Mouse (Mus musculus): Measurements from ENCODE around the gene Ralbp1. TPM values are rescaled to one million over a fixed set of nuclear protein-coding genes. Genes with fewer than 3 reads are reported as not detected.

The Ralbp1 gene
- polyA plus RNA-seq, 1 experiment from 2014 or later, result 35.4 TPM

GRCm38 (mm10) chr17:65921975-65922374 lies 36.4 kb upstream of the Ralbp1 start:
- no peak for ATAC-seq (ENCODE audit: low read depth)
- H3K4me3 ChIP-seq (ENCODE audit: low read depth, low read length), result no peak overlapping the region
- peaks cover 2% of the 10 kb centered on the region for H3K36me3 ChIP-seq (ENCODE audit: control insufficient read depth, insufficient read depth)
- H3K27ac ChIP-seq (ENCODE audit: low read length), result no peak overlapping the region
- 76% methylated on average over 6 of the region's 6 CpGs for WGBS (ENCODE audit: insufficient replicate concordance)
- no peak overlapping the region for H3K4me2 ChIP-seq (ENCODE audit: low read depth, low read length)
- H3K9me3 ChIP-seq (replicated peaks; ENCODE audit: control insufficient read depth, low read length), result no peaks in the 10 kb centered on the region
- peaks cover 12% of the 10 kb centered on the region for H3K4me1 ChIP-seq (ENCODE audit: control insufficient read depth, low read depth, low read length)
- H3K27me3 ChIP-seq (ENCODE audit: control insufficient read depth, insufficient read depth, low read depth, low read length), result no peaks in the 10 kb centered on the region
- H3K9ac ChIP-seq (ENCODE audit: low read depth, low read length), result no peak overlapping the region

- peak; percentile 83 for ATAC-seq (ENCODE audit: low read depth)
- 36% methylated on average over 3 of the region's 3 CpGs for WGBS (ENCODE audit: insufficient replicate concordance)
Measured at GRCm38 (mm10) chr17:65919235-65919634, 33.6 kb upstream of the Ralbp1 start.

GRCm38 (mm10) chr17:65916135-65916668 lies 30.6 kb upstream of the Ralbp1 start:
- Histone ChIP-seq H3K9me3 (replicated peaks; ENCODE audit: control insufficient read depth, low read length) (no peaks in the 10 kb centered on the region), H3K9ac (ENCODE audit: low read depth, low read length) (no peak overlapping the region), H3K27me3 (ENCODE audit: control insufficient read depth, insufficient read depth, low read depth, low read length) (no peaks in the 10 kb centered on the region), H3K4me2 (ENCODE audit: low read depth, low read length) (no peak overlapping the region), H3K27ac (ENCODE audit: low read length) (no peak overlapping the region), H3K4me3 (ENCODE audit: low read depth, low read length) (no peak overlapping the region), H3K4me1 (ENCODE audit: control insufficient read depth, low read depth, low read length) (peaks cover 12% of the 10 kb centered on the region), H3K36me3 (ENCODE audit: control insufficient read depth, insufficient read depth) (no peaks in the 10 kb centered on the region)
- 65% methylated on average over 8 of the region's 8 CpGs for WGBS (ENCODE audit: insufficient replicate concordance)
- no peak for ATAC-seq (ENCODE audit: low read depth)

More at GRCm38 (mm10) chr17:65919235-65919634, 33.6 kb upstream of the Ralbp1 start:
- peaks cover 12% of the 10 kb centered on the region for H3K4me1 ChIP-seq (ENCODE audit: control insufficient read depth, low read depth, low read length)
- no peak overlapping the region for H3K4me3 ChIP-seq (ENCODE audit: low read depth, low read length)
- no peak overlapping the region for H3K27ac ChIP-seq (ENCODE audit: low read length)
- H3K27me3 ChIP-seq (ENCODE audit: control insufficient read depth, insufficient read depth, low read depth, low read length), result no peaks in the 10 kb centered on the region
- H3K9me3 ChIP-seq (replicated peaks; ENCODE audit: control insufficient read depth, low read length), result no peaks in the 10 kb centered on the region
- H3K9ac ChIP-seq (ENCODE audit: low read depth, low read length), result no peak overlapping the region
- no peak overlapping the region for H3K4me2 ChIP-seq (ENCODE audit: low read depth, low read length)
- peaks cover 2% of the 10 kb centered on the region; the same call in 1 of the 2 replicates for H3K36me3 ChIP-seq (ENCODE audit: control insufficient read depth, insufficient read depth)

- Histone ChIP-seq H3K4me3 (ENCODE audit: low read depth, low read length) (no peak overlapping the region), H3K9ac (ENCODE audit: low read depth, low read length) (no peak overlapping the region), H3K36me3 (ENCODE audit: control insufficient read depth, insufficient read depth) (no peaks in the 10 kb centered on the region), H3K4me2 (ENCODE audit: low read depth, low read length) (no peak overlapping the region), H3K4me1 (ENCODE audit: control insufficient read depth, low read depth, low read length) (peaks cover 4% of the 10 kb centered on the region), H3K27ac (ENCODE audit: low read length) (no peak overlapping the region), H3K27me3 (ENCODE audit: control insufficient read depth, insufficient read depth, low read depth, low read length) (no peaks in the 10 kb centered on the region), H3K9me3 (replicated peaks; ENCODE audit: control insufficient read depth, low read length) (no peaks in the 10 kb centered on the region)
- WGBS (ENCODE audit: insufficient replicate concordance), result 65% methylated on average over 6 of the region's 6 CpGs
- ATAC-seq (ENCODE audit: low read depth), result no peak
Measured at GRCm38 (mm10) chr17:65914083-65914482, 28.5 kb upstream of the Ralbp1 start.

GRCm38 (mm10) chr17:65912202-65912601 lies 26.6 kb upstream of the Ralbp1 start:
- H3K27me3 ChIP-seq (ENCODE audit: control insufficient read depth, insufficient read depth, low read depth, low read length), result no peaks in the 10 kb centered on the region
- H3K9me3 ChIP-seq (replicated peaks; ENCODE audit: control insufficient read depth, low read length), result no peaks in the 10 kb centered on the region
- H3K9ac ChIP-seq (ENCODE audit: low read depth, low read length), result no peak overlapping the region
- WGBS (ENCODE audit: insufficient replicate concordance), result 58% methylated on average over 2 of the region's 2 CpGs
- H3K4me2 ChIP-seq (ENCODE audit: low read depth, low read length), result no peak overlapping the region
- H3K4me1 ChIP-seq (ENCODE audit: control insufficient read depth, low read depth, low read length), result no peaks in the 10 kb centered on the region; the same call in 1 of the 2 replicates
- no peak overlapping the region for H3K27ac ChIP-seq (ENCODE audit: low read length)
- no peaks in the 10 kb centered on the region for H3K36me3 ChIP-seq (ENCODE audit: control insufficient read depth, insufficient read depth)
- no peak for ATAC-seq (ENCODE audit: low read depth)
- no peak overlapping the region for H3K4me3 ChIP-seq (ENCODE audit: low read depth, low read length)

GRCm38 (mm10) chr17:65911285-65912069 lies 25.9 kb upstream of the Ralbp1 start:
- H3K27ac ChIP-seq (ENCODE audit: low read length), result no peak overlapping the region
- no peak overlapping the region for H3K4me3 ChIP-seq (ENCODE audit: low read depth, low read length)
- no peak for ATAC-seq (ENCODE audit: low read depth)
- H3K9me3 ChIP-seq (replicated peaks; ENCODE audit: control insufficient read depth, low read length), result no peaks in the 10 kb centered on the region
- no peaks in the 10 kb centered on the region for H3K36me3 ChIP-seq (ENCODE audit: control insufficient read depth, insufficient read depth)
- WGBS (ENCODE audit: insufficient replicate concordance), result 76% methylated on average over 15 of the region's 15 CpGs
- H3K27me3 ChIP-seq (ENCODE audit: control insufficient read depth, insufficient read depth, low read depth, low read length), result no peaks in the 10 kb centered on the region
- no peak overlapping the region for H3K4me2 ChIP-seq (ENCODE audit: low read depth, low read length)
- no peak overlapping the region for H3K9ac ChIP-seq (ENCODE audit: low read depth, low read length)
- H3K4me1 ChIP-seq (ENCODE audit: control insufficient read depth, low read depth, low read length), result no peaks in the 10 kb centered on the region; the same call in 1 of the 2 replicates

- ATAC-seq (ENCODE audit: low read depth), result no peak
- Histone ChIP-seq H3K9me3 (replicated peaks; ENCODE audit: control insufficient read depth, low read length) (no peaks in the 10 kb centered on the region), H3K4me3 (ENCODE audit: low read depth, low read length) (no peak overlapping the region), H3K27me3 (ENCODE audit: control insufficient read depth, insufficient read depth, low read depth, low read length) (no peaks in the 10 kb centered on the region), H3K4me2 (ENCODE audit: low read depth, low read length) (no peak overlapping the region), H3K4me1 (ENCODE audit: control insufficient read depth, low read depth, low read length) (no peaks in the 10 kb centered on the region; the same call in 1 of the 2 replicates), H3K27ac (ENCODE audit: low read length) (no peak overlapping the region), H3K9ac (ENCODE audit: low read depth, low read length) (no peak overlapping the region), H3K36me3 (ENCODE audit: control insufficient read depth, insufficient read depth) (no peaks in the 10 kb centered on the region)
Measured at GRCm38 (mm10) chr17:65908270-65908669, 22.7 kb upstream of the Ralbp1 start.

GRCm38 (mm10) chr17:65906895-65907401 lies 21.4 kb upstream of the Ralbp1 start:
- H3K36me3 ChIP-seq (ENCODE audit: control insufficient read depth, insufficient read depth), result no peaks in the 10 kb centered on the region
- no peaks in the 10 kb centered on the region for H3K27me3 ChIP-seq (ENCODE audit: control insufficient read depth, insufficient read depth, low read depth, low read length)
- no peak overlapping the region for H3K9ac ChIP-seq (ENCODE audit: low read depth, low read length)
- ATAC-seq (ENCODE audit: low read depth), result peak; percentile 45
- H3K4me3 ChIP-seq (ENCODE audit: low read depth, low read length), result no peak overlapping the region
- no peaks in the 10 kb centered on the region for H3K9me3 ChIP-seq (replicated peaks; ENCODE audit: control insufficient read depth, low read length)
- H3K27ac ChIP-seq (ENCODE audit: low read length), result no peak overlapping the region
- peak overlapping the region; percentile 51 for H3K4me2 ChIP-seq (ENCODE audit: low read depth, low read length)
- 25% methylated on average over 11 of the region's 11 CpGs for WGBS (ENCODE audit: insufficient replicate concordance)
- no peaks in the 10 kb centered on the region; the same call in 1 of the 2 replicates for H3K4me1 ChIP-seq (ENCODE audit: control insufficient read depth, low read depth, low read length)

- Histone ChIP-seq H3K4me3 (ENCODE audit: low read depth, low read length) (no peak overlapping the region), H3K4me1 (ENCODE audit: control insufficient read depth, low read depth, low read length) (no peaks in the 10 kb centered on the region; the same call in 1 of the 2 replicates), H3K27me3 (ENCODE audit: control insufficient read depth, insufficient read depth, low read depth, low read length) (no peaks in the 10 kb centered on the region), H3K9ac (ENCODE audit: low read depth, low read length) (peak overlapping the region; percentile 5; the same call in 1 of the 2 replicates), H3K36me3 (ENCODE audit: control insufficient read depth, insufficient read depth) (no peaks in the 10 kb centered on the region), H3K4me2 (ENCODE audit: low read depth, low read length) (peak overlapping the region; percentile 51), H3K9me3 (replicated peaks; ENCODE audit: control insufficient read depth, low read length) (no peaks in the 10 kb centered on the region), H3K27ac (ENCODE audit: low read length) (no peak overlapping the region)
- no peak for ATAC-seq (ENCODE audit: low read depth)
- 22% methylated on average over 11 of the region's 12 CpGs for WGBS (ENCODE audit: insufficient replicate concordance)
Measured at GRCm38 (mm10) chr17:65906313-65906894, 20.8 kb upstream of the Ralbp1 start.
